Mouse (Mus musculus) MEL (cell line): ENCODE results near the gene Tubd1. TPM values are rescaled to one million over a fixed set of nuclear protein-coding genes. Genes with fewer than 3 reads are reported as not detected.
A peak's percentile ranks its signal among the peaks of the same experiment; 100 is the strongest.

Experiments used
- DNase-seq: peaks from one replicate; pipeline ENCODE4 v3.0.0; 2011; ENCODE audit warnings: low read depth, low spot score
- H3K27ac ChIP-seq: 2 replicates; pipeline ENCODE4 v1.5.1; 2012; ENCODE audit warnings: low read depth, mild to moderate bottlenecking, control low read depth, low read length, moderate library complexity; ENCODE audit not compliant: control insufficient read depth
- H3K27me3 ChIP-seq, 2 experiments: fragments of 150-350 bp in 1 of 2; sonication (generic) in 1 of 2; 2 replicates each; pipeline ENCODE4 v1.6.1; 2012; ENCODE audit warnings: low read length in 2 of 2, mild to moderate bottlenecking in 2 of 2, improper control_type of control experiment in 1 of 2, moderate library complexity in 1 of 2; ENCODE audit not compliant: insufficient read depth in 2 of 2, control insufficient read depth in 1 of 2
- H3K36me3 ChIP-seq, 2 experiments: 2 replicates each; pipeline ENCODE4 v1.6.1; 2012 to 2014; ENCODE audit warnings: low read length in 2 of 2, improper control_type of control experiment in 1 of 2, inconsistent platforms in 1 of 2, mild to moderate bottlenecking in 1 of 2; ENCODE audit not compliant: insufficient read depth in 2 of 2, control insufficient read depth in 1 of 2
- H3K4me1 ChIP-seq, 2 experiments: fragments of 150-350 bp in 1 of 2; sonication (generic) in 1 of 2; 2 replicates each; pipeline ENCODE4 v1.6.1; 2012; ENCODE audit warnings: low read length in 2 of 2, improper control_type of control experiment in 1 of 2, mild to moderate bottlenecking in 1 of 2; ENCODE audit not compliant: insufficient read depth in 2 of 2, control insufficient read depth in 1 of 2
- H3K4me3 ChIP-seq, 2 experiments: fragments of 150-350 bp in 1 of 2; sonication (generic) in 1 of 2; 2 replicates each; pipeline ENCODE4 v1.5.1; 2012; ENCODE audit warnings: low read depth in 2 of 2, low read length in 2 of 2, mild to moderate bottlenecking in 2 of 2, moderate library complexity in 2 of 2, control low read depth in 1 of 2, improper control_type of control experiment in 1 of 2; ENCODE audit not compliant: control insufficient read depth in 1 of 2, insufficient read depth in 1 of 2
- H3K79me2 ChIP-seq: 2 replicates; pipeline ENCODE4 v1.6.1; 2012; ENCODE audit warnings: mild to moderate bottlenecking, low read length, moderate library complexity; ENCODE audit not compliant: control insufficient read depth, poor library complexity, insufficient read depth
- H3K9ac ChIP-seq: 2 replicates; pipeline ENCODE4 v1.6.1; 2012; ENCODE audit warnings: low read depth, mild to moderate bottlenecking, control low read depth, low read length, moderate library complexity; ENCODE audit not compliant: control insufficient read depth, poor library complexity, severe bottlenecking
- H3K9me3 ChIP-seq: fragments of 150-350 bp; sonication (generic); replicated peaks from 2 replicates; pipeline ENCODE4 v1.6.1; 2012; ENCODE audit warnings: mild to moderate bottlenecking, low read length, improper control_type of control experiment, moderate library complexity; ENCODE audit not compliant: insufficient read depth
- CHD2 ChIP-seq: IDR thresholded peaks from 2 replicates; pipeline ENCODE4 v1.6.1; 2011; ENCODE audit warnings: low read length, improper control_type of control experiment
- CTCF ChIP-seq, 3 experiments: IDR thresholded peaks in 2 of 3; conservative IDR thresholded peaks in 1 of 3; 2 replicates each; pipeline ENCODE4 v1.5.1; 2011 to 2012; ENCODE audit warnings: low read length in 3 of 3, low read depth in 2 of 3, mild to moderate bottlenecking in 2 of 3, improper control_type of control experiment in 1 of 3, inconsistent platforms in 1 of 3, mixed read lengths in 1 of 3, moderate library complexity in 1 of 3; ENCODE audit not compliant: control insufficient read depth in 1 of 3, insufficient read depth in 1 of 3, poor library complexity in 1 of 3, severe bottlenecking in 1 of 3
- E2F4 ChIP-seq: IDR thresholded peaks from 2 replicates; pipeline ENCODE4 v1.6.1; 2011; ENCODE audit warnings: low read depth, low read length, improper control_type of control experiment, borderline replicate concordance
- EP300 ChIP-seq, 2 experiments: IDR thresholded peaks; 2 replicates each; pipeline ENCODE4 v1.6.1; 2011; ENCODE audit warnings: improper control_type of control experiment in 2 of 2, low read length in 2 of 2, low read depth in 1 of 2, mild to moderate bottlenecking in 1 of 2
- ETS1 ChIP-seq: IDR thresholded peaks from 2 replicates; pipeline ENCODE4 v1.6.1; 2012; ENCODE audit warnings: low read depth, mild to moderate bottlenecking, inconsistent platforms, low read length, improper control_type of control experiment, moderate library complexity
- GABPA ChIP-seq: IDR thresholded peaks from 2 replicates; pipeline ENCODE4 v1.6.1; 2012; ENCODE audit warnings: low read depth, mild to moderate bottlenecking, inconsistent platforms, low read length, improper control_type of control experiment, moderate library complexity
- GATA1 ChIP-seq: IDR thresholded peaks from 2 replicates; pipeline ENCODE4 v1.6.1; 2011; ENCODE audit warnings: low read depth, low read length, improper control_type of control experiment
- JUND ChIP-seq: IDR thresholded peaks from 2 replicates; pipeline ENCODE4 v1.6.1; 2011; ENCODE audit warnings: low read depth, mild to moderate bottlenecking, improper control_type of control experiment, low read length
- MAFK ChIP-seq: IDR thresholded peaks from 2 replicates; pipeline ENCODE4 v1.6.1; 2011; ENCODE audit warnings: low read depth, mild to moderate bottlenecking, low read length, improper control_type of control experiment, borderline replicate concordance
- MYC ChIP-seq: IDR thresholded peaks from 2 replicates; pipeline ENCODE4 v1.6.1; 2011; ENCODE audit warnings: low read depth, mild to moderate bottlenecking, low read length, improper control_type of control experiment, moderate library complexity
- NRF1 ChIP-seq: IDR thresholded peaks from 2 replicates; pipeline ENCODE4 v1.6.1; 2014; ENCODE audit warnings: low read depth, mild to moderate bottlenecking, inconsistent platforms, low read length, improper control_type of control experiment, moderate library complexity; ENCODE audit not compliant: poor library complexity, insufficient read depth, severe bottlenecking
- RAD21 ChIP-seq: IDR thresholded peaks from 2 replicates; pipeline ENCODE4 v1.6.1; 2011; ENCODE audit warnings: mild to moderate bottlenecking, low read depth, low read length, improper control_type of control experiment
- RCOR1 ChIP-seq: IDR thresholded peaks from 2 replicates; pipeline ENCODE4 v1.6.1; 2012; ENCODE audit warnings: low read depth, mild to moderate bottlenecking, inconsistent platforms, low read length, improper control_type of control experiment
- SIN3A ChIP-seq: IDR thresholded peaks from 2 replicates; pipeline ENCODE4 v1.6.1; 2012; ENCODE audit warnings: low read length, improper control_type of control experiment, inconsistent platforms
- SMC3 ChIP-seq: IDR thresholded peaks from 2 replicates; pipeline ENCODE4 v1.6.1; 2011; ENCODE audit warnings: low read depth, low read length, improper control_type of control experiment
- TBP ChIP-seq: IDR thresholded peaks from 2 replicates; pipeline ENCODE4 v1.8.0; 2011; ENCODE audit warnings: low read depth, low read length, improper control_type of control experiment
- UBTF ChIP-seq: IDR thresholded peaks from 2 replicates; pipeline ENCODE4 v1.6.1; 2012; ENCODE audit warnings: low read depth, mild to moderate bottlenecking, inconsistent platforms, low read length, improper control_type of control experiment, moderate library complexity, borderline replicate concordance; ENCODE audit not compliant: insufficient read depth
- ZC3H11A ChIP-seq: IDR thresholded peaks from 2 replicates; pipeline ENCODE4 v1.6.1; 2012; ENCODE audit warnings: low read depth, mild to moderate bottlenecking, inconsistent platforms, low read length, improper control_type of control experiment
- ZKSCAN1 ChIP-seq: IDR thresholded peaks from 2 replicates; pipeline ENCODE4 v1.6.1; 2012; ENCODE audit warnings: low read depth, mild to moderate bottlenecking, inconsistent platforms, low read length, improper control_type of control experiment, moderate library complexity
- ZNF384 ChIP-seq: IDR thresholded peaks from 2 replicates; pipeline ENCODE4 v1.6.1; 2012; ENCODE audit warnings: low read depth, mild to moderate bottlenecking, inconsistent platforms, low read length, improper control_type of control experiment
- polyA plus RNA-seq, 2 experiments: library from polyadenylated mRNA; stranded (reverse) in 1 of 2; unstranded in 1 of 2; fragments of >175 nt in 1 of 2; fragments of >200 nt in 1 of 2; gene quantifications; 2 replicates each; pipeline versions ENCODE4 v1.2.1 to v1.2.4; 2012; ENCODE audit warnings: low replicate concordance in 2 of 2, low read depth in 1 of 2; ENCODE audit not compliant: insufficient read length in 2 of 2, insufficient read depth in 1 of 2, missing spikeins in 1 of 2
- total RNA-seq: library from RNA; depleted of rRNA; stranded (reverse); fragments of 300-350 nt; gene quantifications from 2 replicates; pipeline ENCODE4 v1.2.3, GENCODE M21; 2012

Gene Tubd1
- total and polyA plus RNA-seq, 3 experiments: 14.4 to 23.4 TPM; not detected in 1

DNA sequence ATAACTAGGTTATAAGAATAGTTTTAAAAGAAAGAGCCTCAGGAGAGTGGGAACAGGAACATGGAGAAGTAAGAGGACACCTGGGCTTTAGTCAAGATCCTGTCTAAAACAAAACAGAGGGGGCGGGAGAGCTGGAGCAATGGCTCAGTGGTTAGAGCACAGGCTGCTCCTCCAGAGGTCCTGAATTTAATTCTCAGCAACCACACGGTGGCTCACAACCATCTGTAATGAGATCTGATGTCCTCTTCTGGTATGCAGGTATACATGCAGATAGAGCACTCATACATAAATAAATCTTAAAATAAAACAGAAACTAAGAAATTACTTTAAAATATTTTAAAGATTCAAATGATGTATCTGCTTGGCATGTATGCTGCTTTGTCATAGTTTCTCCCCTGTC lies 27.8 kb downstream of the Tubd1 start:
- H3K4me1 ChIP-seq: peaks cover 0 to 9% of the 10 kb centered on the region in 2 experiments; a peak in 2 of 4 replicates
- no peaks in the 10 kb centered on the region for H3K79me2 ChIP-seq
- no peak overlapping the region for H3K4me3 ChIP-seq
- H3K27me3 ChIP-seq: no peaks in the 10 kb centered on the region
- no peak for TF ChIP-seq TBP
- no peak for TF ChIP-seq JUND
- no peak for TF ChIP-seq EP300 (IDR thresholded peaks at IDR 0.05; ENCODE audit: low read depth in 1 of 2, low read length in 2 of 2)
- no peak for TF ChIP-seq E2F4
- no peak for TF ChIP-seq CHD2
- no peak for TF ChIP-seq RCOR1
- TF ChIP-seq SMC3: peak; percentile 75
- TF ChIP-seq ETS1: no peak
- peak in 2 of 3 experiments; percentile 7 to 51; a peak in 2 of 6 replicates for TF ChIP-seq CTCF (IDR thresholded peaks at IDR 0.05 in 2 of 3, conservative IDR thresholded peaks at IDR 0.05 in 1 of 3; ENCODE audit: control insufficient read depth in 1 of 3, insufficient read depth in 1 of 3, low read depth in 2 of 3, low read length in 3 of 3, poor library complexity in 1 of 3, severe bottlenecking in 1 of 3)
- TF ChIP-seq ZC3H11A: peak; percentile 64
- no peak for TF ChIP-seq ZNF384
- no peak for TF ChIP-seq MAFK
- peak; percentile 44 for TF ChIP-seq RAD21
- no peak for TF ChIP-seq GATA1
- H3K27ac ChIP-seq: no peak overlapping the region
- peaks cover 0 to 6% of the 10 kb centered on the region in 2 experiments; a peak in 2 of 4 replicates for H3K36me3 ChIP-seq
- H3K9ac ChIP-seq: no peak overlapping the region
- DNase-seq: no peak
- no peaks in the 10 kb centered on the region for H3K9me3 ChIP-seq

DNA sequence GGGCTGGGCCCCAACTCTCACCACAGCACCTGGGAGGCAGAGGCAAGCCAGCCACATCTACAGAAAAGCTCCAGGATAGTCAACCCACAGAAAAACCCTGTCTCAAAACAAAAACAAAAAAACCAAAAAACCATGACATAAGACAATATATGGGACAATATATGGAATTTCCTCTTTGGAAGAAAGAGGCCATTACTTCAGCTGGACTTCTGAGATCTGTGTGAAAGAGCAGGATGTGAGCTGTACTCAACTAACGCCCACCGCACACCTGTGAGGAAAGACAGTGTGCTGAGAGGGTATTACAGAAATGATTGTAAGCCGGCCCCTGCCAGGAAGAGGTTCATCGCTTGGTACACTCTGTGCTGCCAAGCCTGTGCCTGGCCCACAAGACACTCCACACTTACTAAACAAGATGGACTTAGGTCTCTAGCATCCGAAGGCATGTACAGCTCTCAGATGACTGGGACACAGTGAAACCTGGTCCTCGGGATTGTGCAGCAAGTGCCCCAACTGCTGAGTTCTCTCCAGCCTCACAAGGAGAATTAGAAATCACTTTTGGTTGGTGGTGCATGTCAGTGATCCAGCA lies 28.9 kb downstream of the Tubd1 start:
- no peaks in the 10 kb centered on the region for H3K27me3 ChIP-seq
- no peaks in the 10 kb centered on the region for H3K79me2 ChIP-seq
- H3K4me1 ChIP-seq: peaks cover 0 to 14% of the 10 kb centered on the region in 2 experiments; a peak in 2 of 4 replicates
- H3K4me3 ChIP-seq: no peak overlapping the region
- no peak for TF ChIP-seq MYC
- TF ChIP-seq NRF1: no peak
- no peak for TF ChIP-seq ZC3H11A
- TF ChIP-seq ZKSCAN1: no peak
- TF ChIP-seq SMC3: no peak
- no peak for TF ChIP-seq SIN3A
- TF ChIP-seq ETS1: no peak
- no peak for TF ChIP-seq GABPA
- TF ChIP-seq UBTF: no peak
- TF ChIP-seq ZNF384: no peak
- no peaks in the 10 kb centered on the region for H3K9me3 ChIP-seq
- H3K27ac ChIP-seq: no peak overlapping the region
- H3K9ac ChIP-seq: no peak overlapping the region
- H3K36me3 ChIP-seq: peaks cover 0 to 10% of the 10 kb centered on the region in 2 experiments; a peak in 2 of 4 replicates
- DNase-seq: no peak
